Mouse (Mus musculus) C2C12 (cell line): ENCODE data around the gene Snx14. TPM values are rescaled to one million over a fixed set of nuclear protein-coding genes. Genes with fewer than 3 reads are reported as not detected.
"Not testable (repeated sequence)": the region's sequence is repeated elsewhere in the genome, so short reads cannot be mapped to it uniquely, and the experiment has no call there.

Experiments
- H3K27me3 ChIP-seq: one replicate; pipeline ENCODE4 v1.6.1; 2011; ENCODE audit not compliant: control insufficient read depth, insufficient read depth, insufficient read length
- H3K36me3 ChIP-seq: one replicate; pipeline ENCODE4 v1.6.1; 2011; ENCODE audit not compliant: control insufficient read depth, insufficient read depth
- H3K4me3 ChIP-seq: one replicate; pipeline ENCODE4 v1.5.1; 2011; ENCODE audit warnings: mild to moderate bottlenecking, control low read depth; ENCODE audit not compliant: poor library complexity, insufficient read depth, severe bottlenecking
- H3K79me2 ChIP-seq: one replicate; pipeline ENCODE4 v1.6.1; 2011; ENCODE audit not compliant: control insufficient read depth, insufficient read depth
- H3K79me3 ChIP-seq: one replicate; pipeline ENCODE4 v1.6.1; 2011; ENCODE audit warnings: low read depth, control low read depth
- H3ac ChIP-seq: one replicate; pipeline ENCODE3; 2011; ENCODE audit warnings: low read depth; ENCODE audit not compliant: control insufficient read depth, insufficient read length
- CEBPB ChIP-seq: IDR thresholded peaks from one replicate; pipeline ENCODE4 v1.6.1; 2011; ENCODE audit warnings: low read depth, mild to moderate bottlenecking, control low read depth, moderate library complexity
- CTCF ChIP-seq: IDR thresholded peaks from one replicate; pipeline ENCODE4 v1.5.1; 2011; ENCODE audit not compliant: control insufficient read depth, insufficient read depth, insufficient read length
- FOSL1 ChIP-seq: IDR thresholded peaks from one replicate; pipeline ENCODE4 v1.8.0; 2011; ENCODE audit warnings: mild to moderate bottlenecking, low read length; ENCODE audit not compliant: poor library complexity, insufficient read depth, severe bottlenecking
- MAX ChIP-seq: IDR thresholded peaks from one replicate; pipeline ENCODE4 v1.6.1; 2011; ENCODE audit warnings: mild to moderate bottlenecking, control low read depth
- MYOD1 ChIP-seq: IDR thresholded peaks from one replicate; pipeline ENCODE4 v1.6.1; 2011; ENCODE audit warnings: low read depth; ENCODE audit not compliant: control insufficient read depth, insufficient read length
- MYOG ChIP-seq: IDR thresholded peaks from one replicate; pipeline ENCODE4 v1.6.1; 2011; ENCODE audit not compliant: control insufficient read depth, insufficient read length; ENCODE audit errors: extremely low read depth
- USF1 ChIP-seq: IDR thresholded peaks from one replicate; pipeline ENCODE4 v1.6.1; 2011; ENCODE audit warnings: low read depth, mild to moderate bottlenecking, control low read depth, moderate library complexity
- long read RNA-seq, 2 experiments: library from polyadenylated mRNA; unstranded; transcript quantifications; one replicate each; pipeline ENCODE4 v2.0.0; 2019 to 2020
- polyA plus RNA-seq: library from polyadenylated mRNA; unstranded; fragments of >200 nt; fragmentation: generic; extraction: Trizol; gene quantifications from one replicate; pipeline ENCODE4 v1.2.1, GENCODE M21; 2012; ENCODE audit warnings: missing spikeins

Gene Snx14
- polyA plus RNA-seq: 6.6 TPM
- long read RNA-seq, experiment 1, transcript Snx14-204 (28 exons, 3,109 nt): major isoform, 10 of 13 reads
- long read RNA-seq, experiment 1, partial matches to known transcripts: 2 of 13 reads
- long read RNA-seq, experiment 1, other reads (novel, unspliced or antisense): 0 of 13 reads
- long read RNA-seq, experiment 2, transcript Snx14-204 (28 exons, 3,109 nt): major isoform, 57 of 70 reads
- long read RNA-seq, experiment 2, partial matches to known transcripts: 5 of 70 reads
- long read RNA-seq, experiment 2, other reads (novel, unspliced or antisense): 6 of 70 reads

- TF ChIP-seq MAX (peak; percentile 44), FOSL1 (no peak)
- H3K36me3 ChIP-seq: no peaks in the 10 kb centered on the region
Observed at GRCm38 (mm10) chr9:88438555-88439237, at the start of gene Snx14. Gene Snx14 (minus strand): TSS chr9:88438958.

GRCm38 (mm10) chr9:88484531-88484930 lies 45.8 kb upstream of the Snx14 start:
- TF ChIP-seq MYOD1 (no peak), MYOG (no peak), CTCF (no peak), CEBPB (no peak), FOSL1 (no peak), MAX (no peak), USF1 (no peak)
- peaks cover under 1% of the 10 kb centered on the region for H3K36me3 ChIP-seq
- no peak overlapping the region for H3ac ChIP-seq
- H3K4me3 ChIP-seq: no peak overlapping the region
- H3K79me2 ChIP-seq: peaks cover 24% of the 10 kb centered on the region
- H3K27me3 ChIP-seq: no peaks in the 10 kb centered on the region
- H3K79me3 ChIP-seq: peaks cover 21% of the 10 kb centered on the region

More at GRCm38 (mm10) chr9:88438555-88439237, at the start of gene Snx14:
- H3K4me3 ChIP-seq: peak within 1 kb of the TSS; percentile 63
- H3K27me3 ChIP-seq: no peaks in the 10 kb centered on the region
- H3ac ChIP-seq: peak within 1 kb of the TSS; percentile 84
- peaks cover 8% of the 10 kb centered on the region for H3K79me3 ChIP-seq
- peaks cover 25% of the 10 kb centered on the region for H3K79me2 ChIP-seq

DNA sequence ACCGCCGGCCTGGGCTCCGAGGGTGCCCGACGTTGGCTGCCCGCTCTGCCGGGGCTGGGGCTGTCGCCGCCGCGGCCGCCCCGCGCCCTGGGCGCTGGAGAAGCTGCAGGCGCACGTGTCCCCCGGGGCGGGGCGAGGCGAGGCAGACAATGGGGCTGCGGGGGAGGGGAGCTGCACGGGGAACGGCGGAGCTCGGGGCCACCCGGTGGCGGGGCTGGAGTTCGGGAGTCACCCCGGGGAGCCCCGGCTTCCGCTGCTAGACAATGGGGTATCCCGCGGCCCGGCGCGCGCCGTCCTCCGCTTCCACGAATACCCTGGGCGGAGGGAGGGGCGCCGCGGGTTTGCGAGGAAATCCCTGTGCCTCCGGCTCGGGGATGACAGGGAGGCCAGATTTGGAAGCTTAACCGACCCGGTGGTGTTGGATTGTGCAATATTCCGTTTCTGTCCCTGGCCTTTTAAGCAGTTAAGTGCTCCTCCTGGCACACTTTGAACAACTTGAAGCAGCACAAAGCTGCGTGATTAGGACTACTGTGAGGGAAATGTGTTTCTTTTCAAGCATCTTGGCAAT lies 44.2 kb upstream of the Snx14 start:
- peaks cover 40% of the 10 kb centered on the region for H3K79me2 ChIP-seq
- peak overlapping the region; percentile 69 for H3ac ChIP-seq
- H3K4me3 ChIP-seq: peak overlapping the region; percentile 40
- no peak for TF ChIP-seq FOSL1
- TF ChIP-seq CEBPB: peak; percentile 92
- no peak for TF ChIP-seq CTCF
- TF ChIP-seq MAX: no peak
- no peak for TF ChIP-seq MYOG
- H3K79me3 ChIP-seq: peaks cover 37% of the 10 kb centered on the region
- peaks cover 15% of the 10 kb centered on the region for H3K36me3 ChIP-seq
- H3K27me3 ChIP-seq: no peaks in the 10 kb centered on the region

DNA sequence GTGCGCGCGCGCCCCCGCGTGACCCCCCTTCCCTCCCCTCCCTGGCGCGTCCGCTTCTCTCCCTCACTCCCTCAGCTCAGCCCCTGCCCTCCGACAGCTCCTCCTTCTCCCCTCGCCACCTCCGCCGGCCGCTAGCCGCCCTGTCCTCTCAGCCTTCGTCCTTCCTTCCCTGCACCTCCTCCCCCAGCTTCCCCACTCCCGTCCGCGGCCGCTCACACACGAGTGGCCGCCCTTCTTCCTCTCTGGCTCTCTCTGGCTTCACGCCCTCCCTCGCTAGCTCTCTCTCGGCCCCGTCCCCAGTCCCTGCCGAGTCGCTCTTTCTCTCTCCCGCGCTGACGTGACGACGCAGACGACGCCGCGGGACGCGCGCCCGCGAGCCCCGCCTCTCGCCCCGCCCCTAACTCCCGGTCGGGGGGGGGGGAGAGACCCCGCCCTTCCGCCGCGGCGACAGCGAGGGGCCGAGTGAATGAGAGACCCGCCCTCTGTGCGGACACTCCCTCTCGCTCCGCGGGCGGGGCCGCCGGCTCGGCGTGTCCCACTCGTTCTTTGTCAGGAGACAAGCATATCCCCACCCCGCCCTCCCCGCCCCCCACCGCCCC lies 43.6 kb upstream of the Snx14 start, which contains the start of gene Syncrip:
Syncrip (minus strand) TSS at position 345 of the 599 bp plus-strand sequence.
- H3K4me3 ChIP-seq: peak within 1 kb of the TSS; percentile 91
- H3ac ChIP-seq: peak within 1 kb of the TSS; percentile 97
- TF ChIP-seq MAX: peak; percentile 5
- H3K36me3 ChIP-seq: peaks cover 21% of the 10 kb centered on the region
- H3K79me2 ChIP-seq: peaks cover 46% of the 10 kb centered on the region
- H3K79me3 ChIP-seq: peaks cover 43% of the 10 kb centered on the region
- H3K27me3 ChIP-seq: not testable (repeated sequence)

DNA sequence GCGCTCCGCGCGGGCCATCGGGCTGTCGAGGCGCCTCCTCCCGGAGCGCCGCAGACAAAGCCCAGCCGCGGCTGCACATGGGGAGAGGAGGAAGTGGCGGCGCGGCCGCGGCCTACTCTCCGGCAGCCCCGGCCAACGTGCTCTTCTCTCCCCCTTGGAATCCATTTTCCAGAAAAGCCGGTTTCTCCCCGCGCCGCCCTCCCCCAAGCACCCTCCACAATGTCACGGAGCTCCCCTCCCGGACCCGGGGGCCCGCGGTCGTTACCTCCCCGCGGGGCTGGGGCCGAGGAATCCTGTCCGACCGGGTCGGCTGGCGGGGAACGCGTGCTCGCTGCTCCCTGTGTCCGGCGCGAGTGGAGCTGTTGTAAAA lies 43.0 kb upstream of the Snx14 start:
- Histone ChIP-seq H3K36me3 (peaks cover 26% of the 10 kb centered on the region), H3K79me3 (peaks cover 48% of the 10 kb centered on the region)

More for the DNA sequence above, 43.0 kb upstream of the Snx14 start:
- H3K4me3 ChIP-seq: peak overlapping the region; percentile 91
- H3K79me2 ChIP-seq: peaks cover 52% of the 10 kb centered on the region
- peak overlapping the region; percentile 97 for H3ac ChIP-seq
- TF ChIP-seq FOSL1 (no peak), MYOG (no peak), MYOD1 (no peak), USF1 (no peak), CTCF (no peak), MAX (no peak), CEBPB (no peak)
- no peaks in the 10 kb centered on the region for H3K27me3 ChIP-seq
